Mouse (Mus musculus): ENCODE data around the gene Kcnb1. TPM values are rescaled to one million over a fixed set of nuclear protein-coding genes. Genes with fewer than 3 reads are reported as not detected.
A peak's percentile ranks its signal among the peaks of the same experiment; 100 is the strongest.
"Not testable (repeated sequence)": the region's sequence is repeated elsewhere in the genome, so short reads cannot be mapped to it uniquely, and the experiment has no call there.

The Kcnb1 gene
- polyA plus RNA-seq, 1 experiment from 2014 or later = 0.37 TPM

GRCm38 (mm10) chr2:167205918-167206629, 16.1 kb upstream of the Kcnb1 start:
- ATAC-seq (ENCODE audit: insufficient read depth) (no peak), DNase-seq (no peak)
- H3K9me3 ChIP-seq (ENCODE audit: low read depth, low read length) = no peaks in the 10 kb centered on the region
- no peak for TF ChIP-seq CTCF (IDR thresholded peaks at IDR 0.05; ENCODE audit: low read depth)
- H3K4me1 ChIP-seq (ENCODE audit: insufficient read depth) = no peaks in the 10 kb centered on the region
- H3K4me3 ChIP-seq (ENCODE audit: low read depth, low read length) = no peak overlapping the region
- no peak overlapping the region for H3K27ac ChIP-seq (ENCODE audit: low read depth)
- H3K4me2 ChIP-seq = no peak overlapping the region
- H3K36me3 ChIP-seq (ENCODE audit: insufficient read depth) = 0 out of 2 replicates have a peak, but pooled peaks cover 5% of the 10 kb centered on the region
- H3K27me3 ChIP-seq (ENCODE audit: insufficient read depth, low read length) = no peaks in the 10 kb centered on the region
- WGBS = 86% methylated on average over 18 of the region's 18 CpGs
- no peak overlapping the region for H3K9ac ChIP-seq

- not testable (repeated sequence) for ATAC-seq (ENCODE audit: insufficient read depth); H3K27me3 ChIP-seq (ENCODE audit: insufficient read depth, low read length); H3K4me3 ChIP-seq (ENCODE audit: low read depth, low read length); H3K9me3 ChIP-seq (ENCODE audit: low read depth, low read length); H3K9ac ChIP-seq; H3K27ac ChIP-seq (ENCODE audit: low read depth); H3K4me2 ChIP-seq; H3K4me1 ChIP-seq (ENCODE audit: insufficient read depth); DNase-seq; H3K36me3 ChIP-seq (ENCODE audit: insufficient read depth)
- WGBS = 78% methylated on average over 5 of the region's 5 CpGs
Measured at GRCm38 (mm10) chr2:167204686-167205085, 14.7 kb upstream of the Kcnb1 start.

- ATAC-seq (ENCODE audit: insufficient read depth) (no peak), DNase-seq (peak; percentile 22)
- TF ChIP-seq CTCF (IDR thresholded peaks at IDR 0.05; ENCODE audit: low read depth) = peak; percentile 51
- Histone ChIP-seq H3K27me3 (ENCODE audit: insufficient read depth, low read length) (no peaks in the 10 kb centered on the region), H3K27ac (ENCODE audit: low read depth) (no peak overlapping the region), H3K4me3 (ENCODE audit: low read depth, low read length) (no peak overlapping the region), H3K4me2 (no peak overlapping the region), H3K36me3 (ENCODE audit: insufficient read depth) (0 out of 2 replicates have a peak, but pooled peaks cover 5% of the 10 kb centered on the region), H3K9me3 (ENCODE audit: low read depth, low read length) (no peaks in the 10 kb centered on the region), H3K4me1 (ENCODE audit: insufficient read depth) (no peaks in the 10 kb centered on the region), H3K9ac (no peak overlapping the region)
- WGBS = 73% methylated on average over 7 of the region's 7 CpGs
Measured at GRCm38 (mm10) chr2:167203505-167204166, 13.7 kb upstream of the Kcnb1 start.

GRCm38 (mm10) chr2:167201463-167202291, 11.7 kb upstream of the Kcnb1 start:
- no peak overlapping the region for H3K4me3 ChIP-seq (ENCODE audit: low read depth, low read length)
- 40% methylated on average over 16 of the region's 16 CpGs for WGBS
- H3K36me3 ChIP-seq (ENCODE audit: insufficient read depth) = 0 out of 2 replicates have a peak, but pooled peaks cover 5% of the 10 kb centered on the region
- no peak overlapping the region for H3K9ac ChIP-seq
- H3K27ac ChIP-seq (ENCODE audit: low read depth) = no peak overlapping the region
- no peaks in the 10 kb centered on the region for H3K27me3 ChIP-seq (ENCODE audit: insufficient read depth, low read length)
- H3K4me2 ChIP-seq = no peak overlapping the region
- DNase-seq (no peak), ATAC-seq (ENCODE audit: insufficient read depth) (no peak)
- H3K9me3 ChIP-seq (ENCODE audit: low read depth, low read length) = no peaks in the 10 kb centered on the region
- TF ChIP-seq CTCF (IDR thresholded peaks at IDR 0.05; ENCODE audit: low read depth) = no peak
- no peaks in the 10 kb centered on the region for H3K4me1 ChIP-seq (ENCODE audit: insufficient read depth)

GRCm38 (mm10) chr2:167198660-167199427, 8.9 kb upstream of the Kcnb1 start:
- H3K4me3 ChIP-seq (ENCODE audit: low read depth, low read length) = no peak overlapping the region
- 0 out of 2 replicates have a peak, but pooled peaks cover 5% of the 10 kb centered on the region for H3K36me3 ChIP-seq (ENCODE audit: insufficient read depth)
- no peak for ATAC-seq (ENCODE audit: insufficient read depth)
- no peak for DNase-seq
- H3K27ac ChIP-seq (ENCODE audit: low read depth) = no peak overlapping the region
- no peak for TF ChIP-seq CTCF (IDR thresholded peaks at IDR 0.05; ENCODE audit: low read depth)
- H3K4me2 ChIP-seq = no peak overlapping the region
- H3K9me3 ChIP-seq (ENCODE audit: low read depth, low read length) = no peaks in the 10 kb centered on the region
- H3K27me3 ChIP-seq (ENCODE audit: insufficient read depth, low read length) = no peaks in the 10 kb centered on the region
- WGBS = 38% methylated on average over 13 of the region's 13 CpGs
- no peaks in the 10 kb centered on the region for H3K4me1 ChIP-seq (ENCODE audit: insufficient read depth)
- H3K9ac ChIP-seq = no peak overlapping the region

GRCm38 (mm10) chr2:167193361-167193760, 3.4 kb upstream of the Kcnb1 start:
- Histone ChIP-seq H3K9me3 (ENCODE audit: low read depth, low read length) (no peaks in the 10 kb centered on the region), H3K27ac (ENCODE audit: low read depth) (no peak overlapping the region), H3K4me3 (ENCODE audit: low read depth, low read length) (no peak overlapping the region), H3K4me2 (no peak overlapping the region), H3K9ac (no peak overlapping the region), H3K36me3 (ENCODE audit: insufficient read depth) (no peaks in the 10 kb centered on the region), H3K4me1 (ENCODE audit: insufficient read depth) (peaks cover 6% of the 10 kb centered on the region), H3K27me3 (ENCODE audit: insufficient read depth, low read length) (peaks cover 33% of the 10 kb centered on the region)
- 76% methylated on average over 3 of the region's 3 CpGs for WGBS
- DNase-seq = no peak
- no peak for TF ChIP-seq CTCF (IDR thresholded peaks at IDR 0.05; ENCODE audit: low read depth)
- ATAC-seq (ENCODE audit: insufficient read depth) = no peak

Data from lung, embryonic 14.5 days (tissue).